Mouse (Mus musculus): ENCODE data around the gene Rpe65.
A peak's percentile ranks its signal among the peaks of the same experiment; 100 is the strongest.

The Rpe65 gene

GRCm38 (mm10) chr3:159598875-159599274, at the start of gene Rpe65:
Gene Rpe65 (plus strand): TSS chr3:159599175.
- DNase-seq (ENCODE audit: low read depth, low spot score), result no peak

DNA sequence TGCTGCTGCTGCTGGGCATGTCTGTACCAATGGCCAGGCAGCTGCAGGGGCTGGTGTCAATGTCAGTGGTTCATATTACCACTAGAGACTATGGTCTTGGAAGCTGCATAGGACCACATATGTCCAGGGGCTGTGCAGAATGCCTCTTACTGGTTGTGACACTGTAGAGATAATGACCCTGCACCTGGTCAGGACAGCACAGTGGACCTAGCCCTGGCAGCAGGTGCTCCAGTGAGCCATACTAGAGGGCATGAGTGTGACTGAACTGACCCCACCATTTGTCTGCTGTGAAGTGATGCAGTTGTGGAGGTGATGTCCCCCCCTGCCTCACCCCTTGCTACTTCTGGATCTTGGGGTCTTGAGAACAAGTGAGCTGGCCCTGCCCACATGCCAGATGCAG, 48.8 kb upstream of the Rpe65 start:
- DNase-seq (ENCODE audit: low read depth, low spot score), result no peak

DNA sequence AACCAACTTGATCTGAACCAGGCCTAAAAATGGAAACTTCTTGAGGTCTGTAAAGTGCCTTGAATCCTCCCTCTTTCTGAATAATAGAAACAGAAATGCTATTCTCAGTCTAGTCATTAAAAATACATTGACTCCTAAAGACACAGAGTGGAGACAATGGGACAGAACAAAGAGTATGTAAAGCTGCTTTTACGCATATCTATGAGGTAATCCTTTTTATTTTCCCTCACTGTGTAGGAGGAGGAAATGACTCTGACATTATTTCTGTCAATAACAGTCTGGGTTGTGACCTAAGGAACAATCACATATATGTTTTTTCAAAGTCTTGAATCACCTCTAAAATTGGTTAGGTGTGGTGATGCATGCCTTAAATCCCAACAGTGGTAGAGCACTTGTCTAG, 16.0 kb downstream of the Rpe65 start:
- DNase-seq (ENCODE audit: low read depth, low spot score), result no peak

GRCm38 (mm10) chr3:159621026-159621425, 22.1 kb downstream of the Rpe65 start:
- DNase-seq (ENCODE audit: low read depth, low spot score), result no peak

- DNase-seq (ENCODE audit: low read depth, low spot score), result no peak
Observed at GRCm38 (mm10) chr3:159624010-159624409, 25.0 kb downstream of the Rpe65 start.

DNA sequence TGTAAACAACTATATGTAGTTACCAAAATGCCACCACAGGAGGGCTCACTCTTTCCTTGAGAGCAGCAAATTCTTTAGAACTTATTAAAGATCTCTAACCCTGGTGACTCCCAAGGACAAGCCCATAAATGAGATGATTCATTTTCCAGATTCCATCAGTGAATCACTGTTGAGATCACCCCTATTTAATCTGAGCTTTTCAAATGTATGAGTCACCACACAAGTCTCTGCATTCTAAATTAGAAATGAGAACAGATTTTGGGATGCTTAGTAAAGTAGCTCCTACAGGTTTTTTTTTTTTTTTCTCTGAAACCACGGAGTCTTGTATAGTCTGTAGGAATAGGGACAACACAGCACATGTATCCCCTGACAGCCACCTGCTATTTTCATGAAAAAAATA, 61.8 kb downstream of the Rpe65 start:
- peak; percentile 84 for DNase-seq (ENCODE audit: low read depth, low spot score)

DNA sequence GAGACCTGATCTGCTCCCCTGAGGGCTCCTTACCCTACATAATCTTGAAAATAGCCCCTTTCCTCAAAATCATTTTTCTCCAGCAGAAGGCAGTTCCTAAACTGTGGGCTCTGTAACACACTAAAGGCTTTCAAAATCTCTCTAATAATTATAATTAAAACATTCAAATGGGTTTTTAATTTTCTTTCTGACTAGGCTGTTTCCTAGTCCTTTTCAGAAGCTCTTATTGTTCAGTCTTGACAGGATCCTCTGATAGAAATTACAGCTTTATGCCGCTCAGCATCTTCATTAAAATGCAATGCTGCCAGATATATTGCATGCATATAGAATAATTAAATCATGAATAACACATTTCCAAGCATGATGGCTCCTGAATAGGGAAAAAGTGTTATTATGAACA, 64.4 kb downstream of the Rpe65 start:
- DNase-seq (ENCODE audit: low read depth, low spot score), result no peak
